Mouse (Mus musculus): Measurements from ENCODE around the gene Ttll10.

Gene Ttll10

GRCm38 (mm10) chr4:156028580-156028979, 30.6 kb downstream of the Ttll10 start:
- no peak for DNase-seq (ENCODE audit: extremely low read depth, low read depth, low spot score)

- no peak for DNase-seq (ENCODE audit: extremely low read depth, low read depth, low spot score)
These were observed 33.2 kb downstream of the Ttll10 start, which contains the start of gene Tnfrsf18 for GRCm38 (mm10) chr4:156026013-156026412. TSS of gene Tnfrsf18 (plus strand) at chr4:156026164.

- no peak for DNase-seq (ENCODE audit: extremely low read depth, low read depth, low spot score)
These were observed 35.0 kb downstream of the Ttll10 start for GRCm38 (mm10) chr4:156024184-156024583.

GRCm38 (mm10) chr4:156023520-156023919, 35.7 kb downstream of the Ttll10 start:
- no peak for DNase-seq (ENCODE audit: extremely low read depth, low read depth, low spot score)

- no peak for DNase-seq (ENCODE audit: extremely low read depth, low read depth, low spot score)
These were observed 37.2 kb downstream of the Ttll10 start for GRCm38 (mm10) chr4:156021942-156022419.

GRCm38 (mm10) chr4:156021381-156021780, 37.8 kb downstream of the Ttll10 start:
- no peak for DNase-seq (ENCODE audit: extremely low read depth, low read depth, low spot score)

- DNase-seq (ENCODE audit: extremely low read depth, low read depth, low spot score) = no peak
These were observed 39.4 kb downstream of the Ttll10 start for GRCm38 (mm10) chr4:156019771-156020170.

- no peak for DNase-seq (ENCODE audit: extremely low read depth, low read depth, low spot score)
These were observed 44.8 kb downstream of the Ttll10 start for GRCm38 (mm10) chr4:156014436-156014835.

GRCm38 (mm10) chr4:156013637-156014036, 45.6 kb downstream of the Ttll10 start, which contains the start of gene Tnfrsf4:
TSS of gene Tnfrsf4 (plus strand) at chr4:156013843.
- no peak for DNase-seq (ENCODE audit: extremely low read depth, low read depth, low spot score)

GRCm38 (mm10) chr4:156008369-156008768, 50.8 kb downstream of the Ttll10 start:
- DNase-seq (ENCODE audit: extremely low read depth, low read depth, low spot score) = no peak

GRCm38 (mm10) chr4:156004109-156004508, 55.1 kb downstream of the Ttll10 start:
- no peak for DNase-seq (ENCODE audit: extremely low read depth, low read depth, low spot score)

GRCm38 (mm10) chr4:155993606-155994005, 65.6 kb downstream of the Ttll10 start:
- DNase-seq (ENCODE audit: extremely low read depth, low read depth, low spot score) = no peak

GRCm38 (mm10) chr4:155992906-155993547, 66.2 kb downstream of the Ttll10 start:
- no peak for DNase-seq (ENCODE audit: extremely low read depth, low read depth, low spot score)

- no peak for DNase-seq (ENCODE audit: extremely low read depth, low read depth, low spot score)
These were observed 66.8 kb downstream of the Ttll10 start, which contains the start of the genes B3galt6 and Sdf4 for GRCm38 (mm10) chr4:155992241-155992905. TSS of gene B3galt6 (minus strand) at chr4:155992649. TSS of gene Sdf4 (plus strand) at chr4:155992872.

GRCm38 (mm10) chr4:155991908-155992230, 67.3 kb downstream of the Ttll10 start:
- no peak for DNase-seq (ENCODE audit: extremely low read depth, low read depth, low spot score)

- DNase-seq (ENCODE audit: extremely low read depth, low read depth, low spot score) = no peak
These were observed 67.9 kb downstream of the Ttll10 start for GRCm38 (mm10) chr4:155991211-155991907.

All from fat pad, adult 2 months (tissue).